Mouse (Mus musculus): ENCODE data around the gene Bmpr1b. TPM values are rescaled to one million over a fixed set of nuclear protein-coding genes. Genes with fewer than 3 reads are reported as not detected.

The Bmpr1b gene
- polyA plus RNA-seq, 1 experiment from 2014 or later: 3.9 TPM

DNA sequence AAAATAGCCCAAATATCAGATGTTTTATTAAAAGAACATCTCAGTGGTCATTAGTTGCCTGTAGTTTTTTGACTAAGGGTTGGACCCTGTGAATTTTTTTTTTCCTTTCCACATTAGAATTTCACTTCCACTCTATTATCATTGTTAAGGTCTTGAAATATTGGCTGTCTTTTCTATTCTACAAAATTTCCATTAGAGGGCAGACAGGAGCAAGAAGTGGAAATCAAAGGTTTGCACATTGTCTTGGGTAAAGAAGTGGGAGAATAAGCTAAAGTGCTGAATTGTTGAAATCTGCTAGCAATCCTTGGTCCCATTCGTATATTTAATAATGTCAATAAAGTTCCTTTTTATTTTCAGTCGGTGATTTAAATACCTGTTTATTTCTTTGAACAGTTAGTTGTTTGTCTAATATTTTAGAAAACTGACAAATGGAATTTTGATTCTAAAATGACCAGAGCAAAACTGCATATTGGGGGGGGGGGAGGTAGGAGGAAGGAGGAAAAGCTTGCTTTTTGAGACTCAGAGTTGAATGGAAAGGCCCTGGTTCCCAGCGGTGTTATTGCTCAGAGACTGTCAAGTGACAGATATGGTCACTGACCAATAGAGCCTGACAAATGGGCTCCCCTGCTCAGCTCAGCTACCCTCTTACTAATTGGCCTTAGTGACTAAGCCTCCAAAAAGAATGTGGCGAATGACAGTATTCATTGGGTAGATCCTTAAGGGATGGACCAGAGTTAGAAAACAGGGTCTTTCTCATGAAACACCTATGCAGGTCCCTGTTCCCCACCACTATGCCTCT lies 281.6 kb downstream of the Bmpr1b start:
- no peaks in the 10 kb centered on the region for H3K27me3 ChIP-seq
- no peak overlapping the region for H3K9ac ChIP-seq
- no peaks in the 10 kb centered on the region for H3K9me3 ChIP-seq
- H3K4me1 ChIP-seq (replicated peaks): 0 out of 2 replicates have a peak, but pooled peaks cover 4% of the 10 kb centered on the region
- no peaks in the 10 kb centered on the region for H3K36me3 ChIP-seq
- no peak overlapping the region for H3K27ac ChIP-seq
- H3K4me2 ChIP-seq: no peak overlapping the region
- no peak overlapping the region for H3K4me3 ChIP-seq
- no peak for ATAC-seq (ENCODE audit: low FRiP score)
- 42% methylated on average over 4 of the region's 4 CpGs for WGBS

DNA sequence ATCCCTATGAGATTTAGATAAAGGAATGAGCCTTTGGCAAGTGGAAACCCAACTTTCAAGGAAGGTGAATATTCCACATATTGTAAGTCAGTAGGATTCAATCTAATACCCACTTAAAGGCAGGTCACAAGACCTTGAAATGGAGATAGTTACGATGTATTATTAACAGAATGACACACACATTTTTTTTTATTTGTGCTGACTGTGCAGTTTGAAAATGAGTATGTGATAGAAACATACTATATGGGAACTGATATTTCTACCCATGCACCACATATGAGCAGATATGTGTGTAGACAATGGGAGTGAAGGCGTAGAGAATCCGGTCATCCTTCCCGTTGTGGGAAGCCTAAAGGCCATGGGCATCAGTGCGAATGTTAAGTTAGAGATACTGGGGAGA lies 285.0 kb downstream of the Bmpr1b start:
- no peak for ATAC-seq (ENCODE audit: low FRiP score)
- WGBS: 98% methylated on average over 5 of the region's 5 CpGs

DNA sequence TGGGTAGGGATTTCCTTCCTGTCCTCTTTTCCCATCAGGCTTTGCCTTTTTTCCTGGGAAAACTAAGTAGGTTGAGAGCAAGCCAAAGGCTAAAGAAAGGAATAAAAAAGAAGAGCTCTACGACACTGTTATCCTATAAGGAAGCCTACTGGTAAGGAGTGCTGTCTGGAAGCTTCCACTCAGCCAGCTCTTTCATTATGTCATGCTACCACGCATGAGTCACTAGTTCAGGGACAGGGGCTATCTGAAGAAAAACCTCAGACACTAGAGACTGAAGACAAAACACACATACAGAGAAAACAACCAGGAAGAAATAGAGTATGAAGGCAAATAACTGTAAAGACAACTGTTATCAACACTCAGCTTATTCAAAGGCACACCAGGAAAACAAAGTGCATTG lies 286.7 kb downstream of the Bmpr1b start:
- Histone ChIP-seq H3K9ac (no peak overlapping the region), H3K27me3 (no peaks in the 10 kb centered on the region), H3K4me2 (no peak overlapping the region), H3K36me3 (no peaks in the 10 kb centered on the region), H3K4me1 (replicated peaks) (no peaks in the 10 kb centered on the region), H3K9me3 (no peaks in the 10 kb centered on the region), H3K27ac (no peak overlapping the region), H3K4me3 (no peak overlapping the region)
- WGBS: 80% methylated on average over 2 of the region's 2 CpGs
- no peak for ATAC-seq (ENCODE audit: low FRiP score)

More for the DNA sequence above, 285.0 kb downstream of the Bmpr1b start:
- Histone ChIP-seq H3K4me3 (no peak overlapping the region), H3K27me3 (no peaks in the 10 kb centered on the region), H3K4me2 (no peak overlapping the region), H3K27ac (no peak overlapping the region), H3K4me1 (replicated peaks) (0 out of 2 replicates have a peak, but pooled peaks cover 4% of the 10 kb centered on the region), H3K9me3 (no peaks in the 10 kb centered on the region), H3K9ac (no peak overlapping the region), H3K36me3 (no peaks in the 10 kb centered on the region)

DNA sequence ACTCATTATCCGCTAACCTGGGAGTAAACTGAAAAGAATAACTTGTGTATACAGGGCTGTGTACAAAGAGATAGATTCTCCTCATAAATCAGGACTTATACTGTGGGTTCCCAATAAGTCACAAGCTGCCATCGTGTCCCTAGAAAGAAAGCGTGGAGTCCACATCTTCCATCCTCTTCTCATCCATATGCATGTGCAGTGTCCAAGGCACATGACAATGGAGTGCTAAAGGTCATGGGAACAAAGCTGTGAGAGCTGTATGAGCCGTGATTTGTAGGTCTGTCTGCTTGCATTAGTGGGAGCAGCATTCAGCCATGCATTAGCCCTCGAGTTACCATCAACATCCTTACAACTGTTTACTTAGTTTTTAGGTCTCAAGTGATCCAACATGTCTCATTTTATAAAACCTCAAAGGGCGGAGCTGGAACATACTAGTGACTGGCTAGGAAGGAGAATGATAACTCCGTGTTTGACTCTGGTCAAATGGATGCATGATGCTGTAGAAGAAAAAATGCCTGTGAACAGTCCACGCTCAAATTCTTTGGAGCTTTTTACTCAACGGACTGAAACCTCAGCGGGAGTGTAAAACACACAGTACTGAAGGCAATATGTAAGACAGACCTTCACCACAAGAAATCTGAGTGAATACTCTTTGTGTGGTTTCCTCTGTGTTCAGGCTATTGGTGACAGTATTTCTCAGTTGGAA lies 296.7 kb downstream of the Bmpr1b start:
- H3K9me3 ChIP-seq: no peaks in the 10 kb centered on the region
- no peaks in the 10 kb centered on the region for H3K27me3 ChIP-seq
- H3K4me2 ChIP-seq: no peak overlapping the region
- no peak for ATAC-seq (ENCODE audit: low FRiP score)
- no peak overlapping the region for H3K4me3 ChIP-seq
- no peak overlapping the region for H3K27ac ChIP-seq
- peaks cover 6% of the 10 kb centered on the region; the same call in 1 of the 2 replicates for H3K4me1 ChIP-seq (replicated peaks)
- H3K9ac ChIP-seq: no peak overlapping the region
- WGBS: 42% methylated on average over 10 of the region's 10 CpGs
- no peaks in the 10 kb centered on the region for H3K36me3 ChIP-seq

DNA sequence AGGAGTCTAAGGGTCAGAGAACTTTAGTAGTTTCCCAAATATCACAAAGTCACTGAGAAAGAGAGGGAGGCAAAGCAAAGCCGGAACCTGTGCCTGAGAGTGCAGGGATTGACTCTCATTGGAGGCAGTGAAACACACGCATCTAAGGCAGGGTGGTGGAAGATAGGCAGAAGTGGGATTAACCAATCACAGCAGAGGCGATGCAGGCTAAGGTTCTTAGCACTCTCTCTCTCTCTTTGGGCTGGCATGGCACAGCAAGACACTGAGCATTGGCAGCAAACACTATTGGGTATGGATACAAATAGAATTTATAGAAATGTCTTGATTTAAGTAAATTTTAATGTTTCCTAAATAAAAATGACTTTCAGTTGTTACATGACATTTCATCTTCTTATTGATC lies 297.4 kb downstream of the Bmpr1b start:
- H3K4me2 ChIP-seq: no peak overlapping the region
- H3K27me3 ChIP-seq: no peaks in the 10 kb centered on the region
- no peak overlapping the region for H3K9ac ChIP-seq
- H3K36me3 ChIP-seq: no peaks in the 10 kb centered on the region
- ATAC-seq (ENCODE audit: low FRiP score): no peak
- H3K4me1 ChIP-seq (replicated peaks): peaks cover 6% of the 10 kb centered on the region; the same call in 1 of the 2 replicates
- WGBS: 70% methylated on average over 3 of the region's 3 CpGs
- no peak overlapping the region for H3K27ac ChIP-seq
- H3K4me3 ChIP-seq: no peak overlapping the region
- no peaks in the 10 kb centered on the region for H3K9me3 ChIP-seq

DNA sequence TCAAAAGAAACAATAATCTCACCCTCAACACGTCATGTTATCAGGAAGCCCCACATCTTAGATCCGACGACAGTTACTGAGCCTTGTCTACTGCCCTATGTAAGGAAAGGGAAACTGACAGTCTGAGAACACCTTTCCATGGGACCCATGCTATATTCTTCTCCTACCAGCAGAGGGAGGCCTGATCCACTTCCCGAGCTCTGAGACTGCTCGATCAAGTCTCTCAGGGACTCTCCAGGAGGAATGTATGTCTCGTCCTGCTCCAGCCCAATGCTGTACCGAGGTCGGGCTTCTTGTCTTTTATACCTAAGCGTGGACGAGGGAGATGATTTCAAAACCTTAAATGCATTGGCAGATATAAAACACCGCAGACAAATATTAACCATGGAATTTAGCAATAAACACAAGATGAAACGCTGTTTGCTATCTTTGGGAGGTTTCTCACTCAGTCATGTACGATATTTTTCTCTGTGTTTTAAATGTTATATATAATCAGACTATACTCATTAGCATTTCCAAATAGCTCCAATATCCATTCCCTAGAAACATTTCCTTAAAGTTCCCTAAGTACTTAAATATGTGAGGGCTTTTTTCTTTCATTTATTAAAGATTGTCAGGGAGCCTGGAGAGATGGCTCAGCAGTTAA lies 306.3 kb downstream of the Bmpr1b start:
- Histone ChIP-seq H3K9ac (no peak overlapping the region), H3K27ac (no peak overlapping the region), H3K4me3 (no peak overlapping the region), H3K27me3 (no peaks in the 10 kb centered on the region), H3K9me3 (no peaks in the 10 kb centered on the region), H3K4me2 (peak overlapping the region; percentile 34), H3K36me3 (no peaks in the 10 kb centered on the region), H3K4me1 (replicated peaks) (no peaks in the 10 kb centered on the region)
- peak; percentile 83 for ATAC-seq (ENCODE audit: low FRiP score)
- WGBS: 26% methylated on average over 13 of the region's 13 CpGs

DNA sequence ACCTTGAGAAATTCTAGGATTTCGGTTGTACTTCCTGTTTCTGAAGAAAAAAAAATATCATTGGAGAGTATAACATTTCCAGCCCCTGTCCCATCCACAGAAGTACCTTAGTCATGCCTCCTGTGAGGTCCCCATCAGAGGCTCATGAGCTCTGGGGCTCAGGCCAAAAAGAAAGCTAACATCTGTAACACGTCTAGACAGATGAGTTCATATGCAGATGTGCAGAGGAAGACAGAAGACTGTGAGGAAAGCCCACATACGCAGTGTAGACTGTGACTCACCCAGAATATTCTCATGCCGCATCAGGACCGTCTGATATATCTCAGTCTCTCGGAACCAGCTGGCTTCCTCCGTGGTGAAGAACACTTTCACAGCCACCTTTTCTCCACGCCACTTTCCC lies 312.1 kb downstream of the Bmpr1b start:
- no peak for ATAC-seq (ENCODE audit: low FRiP score)
- H3K36me3 ChIP-seq: no peaks in the 10 kb centered on the region
- no peaks in the 10 kb centered on the region for H3K4me1 ChIP-seq (replicated peaks)
- 90% methylated on average over 8 of the region's 8 CpGs for WGBS
- H3K9me3 ChIP-seq: no peaks in the 10 kb centered on the region
- H3K4me2 ChIP-seq: no peak overlapping the region
- no peak overlapping the region for H3K9ac ChIP-seq
- H3K4me3 ChIP-seq: no peak overlapping the region
- H3K27me3 ChIP-seq: no peaks in the 10 kb centered on the region
- no peak overlapping the region for H3K27ac ChIP-seq

DNA sequence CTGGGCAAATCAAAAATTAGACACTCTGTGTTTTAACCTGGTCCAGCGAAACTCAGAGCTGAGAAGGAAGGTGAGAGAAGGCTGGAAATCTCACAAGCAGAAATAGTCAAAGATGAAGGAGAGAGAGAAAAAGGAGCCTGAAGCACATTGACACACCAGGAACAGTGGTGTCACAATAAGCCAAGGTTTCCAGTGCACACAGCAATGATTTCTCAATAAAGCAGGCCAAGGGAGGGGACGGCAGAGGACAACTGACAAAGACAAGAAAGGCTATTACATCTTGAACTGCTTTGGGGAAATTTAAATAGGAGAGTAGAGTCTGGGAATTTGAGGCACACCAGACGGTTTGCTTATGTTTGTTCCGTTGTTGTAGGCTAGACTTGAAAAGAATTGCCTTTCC lies 314.9 kb downstream of the Bmpr1b start:
- 89% methylated on average over 4 of the region's 4 CpGs for WGBS
- ATAC-seq (ENCODE audit: low FRiP score): no peak

DNA sequence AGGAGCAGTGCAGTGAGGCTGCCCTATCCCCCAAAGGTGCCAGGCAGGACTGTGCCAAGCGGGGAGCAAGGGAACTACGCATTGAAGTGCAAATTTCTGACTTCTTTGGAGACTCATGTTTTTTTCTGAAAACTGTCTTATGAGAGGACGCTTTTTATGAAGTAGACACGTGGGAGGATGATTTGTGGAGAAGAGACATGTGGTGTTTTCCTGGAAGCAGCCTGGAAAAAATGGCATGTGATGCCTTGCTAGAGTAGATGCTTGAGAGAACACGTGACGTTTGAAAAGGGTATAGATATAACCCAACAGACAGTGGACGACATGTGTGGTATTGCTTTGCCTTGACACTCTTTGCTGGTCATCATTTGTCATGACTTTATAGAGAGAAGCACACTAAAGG lies 319.1 kb downstream of the Bmpr1b start:
- no peaks in the 10 kb centered on the region for H3K27me3 ChIP-seq
- 67% methylated on average over 7 of the region's 7 CpGs for WGBS
- no peaks in the 10 kb centered on the region for H3K36me3 ChIP-seq
- H3K9me3 ChIP-seq: no peaks in the 10 kb centered on the region
- ATAC-seq (ENCODE audit: low FRiP score): no peak
- no peak overlapping the region for H3K4me3 ChIP-seq
- no peak overlapping the region for H3K27ac ChIP-seq
- no peak overlapping the region for H3K9ac ChIP-seq
- H3K4me2 ChIP-seq: no peak overlapping the region
- 0 out of 2 replicates have a peak, but pooled peaks cover 3% of the 10 kb centered on the region for H3K4me1 ChIP-seq (replicated peaks)

More for the DNA sequence above, 314.9 kb downstream of the Bmpr1b start:
- Histone ChIP-seq H3K4me3 (no peak overlapping the region), H3K4me1 (replicated peaks) (0 out of 2 replicates have a peak, but pooled peaks cover 3% of the 10 kb centered on the region), H3K27ac (no peak overlapping the region), H3K4me2 (no peak overlapping the region), H3K9ac (no peak overlapping the region), H3K27me3 (no peaks in the 10 kb centered on the region), H3K9me3 (no peaks in the 10 kb centered on the region), H3K36me3 (no peaks in the 10 kb centered on the region)

DNA sequence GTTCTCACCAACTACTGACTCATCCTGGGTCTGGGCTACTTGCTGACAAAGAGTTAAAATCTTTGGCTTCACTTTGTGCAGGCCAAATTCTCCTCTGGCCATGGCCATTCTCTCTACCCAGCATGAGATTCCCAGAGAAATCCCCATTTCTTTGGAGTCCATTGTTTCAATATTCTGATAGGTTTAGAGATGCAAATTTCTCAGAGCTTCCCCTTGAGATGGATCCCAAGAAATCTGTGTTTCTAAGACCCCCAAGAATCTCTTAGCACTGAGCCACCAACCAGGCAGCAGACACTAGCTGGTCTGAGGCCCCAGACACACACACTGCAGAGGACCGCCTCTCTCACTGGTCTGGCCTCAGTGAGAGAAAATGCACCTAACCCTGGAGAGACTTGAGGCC lies 320.0 kb downstream of the Bmpr1b start:
- Histone ChIP-seq H3K27me3 (no peaks in the 10 kb centered on the region), H3K27ac (no peak overlapping the region), H3K9me3 (no peaks in the 10 kb centered on the region), H3K4me2 (no peak overlapping the region), H3K4me1 (replicated peaks) (0 out of 2 replicates have a peak, but pooled peaks cover 3% of the 10 kb centered on the region), H3K36me3 (no peaks in the 10 kb centered on the region), H3K4me3 (no peak overlapping the region), H3K9ac (no peak overlapping the region)
- 44% methylated on average over 1 of the region's 1 CpGs for WGBS
- ATAC-seq (ENCODE audit: low FRiP score): no peak

DNA sequence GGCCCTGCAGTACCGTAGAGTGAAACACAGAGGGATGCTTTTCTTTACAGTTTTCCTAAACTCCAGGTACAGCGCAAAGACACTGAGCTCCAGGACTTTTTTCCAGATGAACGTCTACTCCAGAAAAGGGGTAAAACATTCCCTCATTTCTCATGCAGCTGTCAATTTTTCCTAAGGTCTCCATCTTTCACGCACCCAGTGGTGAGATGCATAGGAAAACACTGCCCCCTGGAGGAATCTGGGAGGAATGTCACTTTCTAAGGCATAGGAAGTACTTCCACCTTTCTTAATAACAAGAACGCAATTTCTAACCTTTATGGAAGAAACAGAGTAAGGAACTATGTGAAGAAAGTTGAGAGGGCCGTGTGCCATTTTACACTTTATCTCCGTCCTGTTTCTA lies 330.4 kb downstream of the Bmpr1b start:
- no peak for ATAC-seq (ENCODE audit: low FRiP score)
- no peak overlapping the region for H3K4me2 ChIP-seq
- H3K4me1 ChIP-seq (replicated peaks): 0 out of 2 replicates have a peak, but pooled peaks cover 4% of the 10 kb centered on the region
- WGBS: 40% methylated on average over 7 of the region's 7 CpGs
- no peaks in the 10 kb centered on the region for H3K9me3 ChIP-seq
- H3K4me3 ChIP-seq: no peak overlapping the region
- H3K27ac ChIP-seq: no peak overlapping the region
- H3K9ac ChIP-seq: no peak overlapping the region
- H3K36me3 ChIP-seq: no peaks in the 10 kb centered on the region
- H3K27me3 ChIP-seq: no peaks in the 10 kb centered on the region

DNA sequence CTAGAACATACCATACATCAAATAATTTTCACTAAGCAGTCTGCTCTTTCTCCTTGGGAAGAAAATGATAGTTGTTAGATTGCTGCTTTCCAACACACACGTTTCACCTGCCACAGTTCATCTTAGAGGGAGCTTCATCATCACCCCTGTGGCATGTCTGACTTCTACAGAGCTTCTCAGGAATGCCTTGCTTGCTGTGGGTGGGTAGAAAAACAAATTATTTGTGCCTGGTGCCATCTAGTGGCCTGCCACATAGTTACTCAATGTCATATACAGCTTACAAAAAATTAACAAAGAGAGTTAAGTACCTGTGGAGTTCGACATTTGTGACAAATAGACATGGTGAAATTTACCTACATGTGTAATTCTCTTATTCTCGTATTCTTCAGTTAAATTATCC lies 338.1 kb downstream of the Bmpr1b start:
- Histone ChIP-seq H3K9ac (no peak overlapping the region), H3K36me3 (peaks cover 13% of the 10 kb centered on the region), H3K27me3 (no peaks in the 10 kb centered on the region), H3K9me3 (no peaks in the 10 kb centered on the region), H3K4me1 (replicated peaks) (no peaks in the 10 kb centered on the region), H3K27ac (no peak overlapping the region), H3K4me2 (no peak overlapping the region), H3K4me3 (no peak overlapping the region)
- WGBS: 19% methylated on average over 3 of the region's 3 CpGs
- peak; percentile 63; the same call in 1 of the 2 replicates for ATAC-seq (ENCODE audit: low FRiP score)

Measured in hindbrain, embryonic 13.5 days (tissue).